Mouse (Mus musculus): ENCODE results near the gene Slc7a11. TPM values are rescaled to one million over a fixed set of nuclear protein-coding genes. Genes with fewer than 3 reads are reported as not detected.

Gene Slc7a11
- polyA plus RNA-seq (2011; ENCODE audit: insufficient read depth, insufficient read length, low replicate concordance, missing spikeins) = 1.1 and 1.4 TPM in 2 replicates

GRCm38 (mm10) chr3:50443421-50443916, at the start of gene Slc7a11:
Gene Slc7a11, minus strand, starts transcription at chr3:50443614.
- Histone ChIP-seq H3K4me1 (ENCODE audit: control insufficient read depth, insufficient read depth, low read length) (peaks cover 1% of the 10 kb centered on the region; the same call in 1 of the 2 replicates), H3K4me3 (replicated peaks; ENCODE audit: control insufficient read depth, low read depth, low read length) (peak within 1 kb of the TSS; percentile 59), H3K27ac (ENCODE audit: control insufficient read depth, insufficient read depth, low read depth, low read length, poor library complexity) (peak within 1 kb of the TSS; percentile 90)
- TF ChIP-seq POLR2A (IDR thresholded peaks at IDR 0.05; ENCODE audit: borderline replicate concordance, control insufficient read depth, low read depth, low read length) (0 out of 2 replicates have a peak, but pooled peaks have one; percentile 28), CTCF (IDR thresholded peaks at IDR 0.05; ENCODE audit: control insufficient read depth, insufficient read depth, low read length) (0 out of 2 replicates have a peak, but pooled peaks have one; percentile 3)
- under 1% methylated on average over 11 of the region's 11 CpGs for WGBS

- WGBS = 89% methylated on average over 2 of the region's 2 CpGs
- TF ChIP-seq POLR2A (IDR thresholded peaks at IDR 0.05; ENCODE audit: borderline replicate concordance, control insufficient read depth, low read depth, low read length) (no peak), CTCF (IDR thresholded peaks at IDR 0.05; ENCODE audit: control insufficient read depth, insufficient read depth, low read length) (no peak)
Observed at GRCm38 (mm10) chr3:50491678-50492077, 48.3 kb upstream of the Slc7a11 start.

GRCm38 (mm10) chr3:50484076-50484475, 40.7 kb upstream of the Slc7a11 start:
- H3K4me3 ChIP-seq (replicated peaks; ENCODE audit: control insufficient read depth, low read depth, low read length) = no peak overlapping the region
- WGBS = 75% methylated on average over 1 of the region's 1 CpGs
- no peak overlapping the region for H3K27ac ChIP-seq (ENCODE audit: control insufficient read depth, insufficient read depth, low read depth, low read length, poor library complexity)
- TF ChIP-seq POLR2A (IDR thresholded peaks at IDR 0.05; ENCODE audit: borderline replicate concordance, control insufficient read depth, low read depth, low read length) (no peak), CTCF (IDR thresholded peaks at IDR 0.05; ENCODE audit: control insufficient read depth, insufficient read depth, low read length) (no peak)
- no peaks in the 10 kb centered on the region for H3K4me1 ChIP-seq (ENCODE audit: control insufficient read depth, insufficient read depth, low read length)

More at GRCm38 (mm10) chr3:50491678-50492077, 48.3 kb upstream of the Slc7a11 start:
- Histone ChIP-seq H3K4me1 (ENCODE audit: control insufficient read depth, insufficient read depth, low read length) (no peaks in the 10 kb centered on the region), H3K4me3 (replicated peaks; ENCODE audit: control insufficient read depth, low read depth, low read length) (no peak overlapping the region), H3K27ac (ENCODE audit: control insufficient read depth, insufficient read depth, low read depth, low read length, poor library complexity) (no peak overlapping the region)

GRCm38 (mm10) chr3:50462223-50462622, 18.8 kb upstream of the Slc7a11 start:
- Histone ChIP-seq H3K27ac (ENCODE audit: control insufficient read depth, insufficient read depth, low read depth, low read length, poor library complexity) (no peak overlapping the region), H3K4me1 (ENCODE audit: control insufficient read depth, insufficient read depth, low read length) (no peaks in the 10 kb centered on the region), H3K4me3 (replicated peaks; ENCODE audit: control insufficient read depth, low read depth, low read length) (no peak overlapping the region)
- TF ChIP-seq CTCF (IDR thresholded peaks at IDR 0.05; ENCODE audit: control insufficient read depth, insufficient read depth, low read length) (no peak), POLR2A (IDR thresholded peaks at IDR 0.05; ENCODE audit: borderline replicate concordance, control insufficient read depth, low read depth, low read length) (no peak)
- WGBS = 80% methylated on average over 2 of the region's 2 CpGs

- Histone ChIP-seq H3K4me3 (replicated peaks; ENCODE audit: control insufficient read depth, low read depth, low read length) (no peak overlapping the region), H3K4me1 (ENCODE audit: control insufficient read depth, insufficient read depth, low read length) (no peaks in the 10 kb centered on the region), H3K27ac (ENCODE audit: control insufficient read depth, insufficient read depth, low read depth, low read length, poor library complexity) (no peak overlapping the region)
- whole genome bisulfite sequencing = 78% methylated on average over 5 of the region's 5 CpGs
- TF ChIP-seq CTCF (IDR thresholded peaks at IDR 0.05; ENCODE audit: control insufficient read depth, insufficient read depth, low read length) = no peak
- no peak for TF ChIP-seq POLR2A (IDR thresholded peaks at IDR 0.05; ENCODE audit: borderline replicate concordance, control insufficient read depth, low read depth, low read length)
Observed at GRCm38 (mm10) chr3:50457136-50457535, 13.7 kb upstream of the Slc7a11 start.

- 84% methylated on average over 4 of the region's 4 CpGs for WGBS
- H3K4me1 ChIP-seq (ENCODE audit: control insufficient read depth, insufficient read depth, low read length) = no peaks in the 10 kb centered on the region
- no peak for TF ChIP-seq POLR2A (IDR thresholded peaks at IDR 0.05; ENCODE audit: borderline replicate concordance, control insufficient read depth, low read depth, low read length)
- TF ChIP-seq CTCF (IDR thresholded peaks at IDR 0.05; ENCODE audit: control insufficient read depth, insufficient read depth, low read length) = no peak
- no peak overlapping the region for H3K4me3 ChIP-seq (replicated peaks; ENCODE audit: control insufficient read depth, low read depth, low read length)
- no peak overlapping the region for H3K27ac ChIP-seq (ENCODE audit: control insufficient read depth, insufficient read depth, low read depth, low read length, poor library complexity)
Observed at GRCm38 (mm10) chr3:50456564-50456963, 13.2 kb upstream of the Slc7a11 start.

GRCm38 (mm10) chr3:50456023-50456422, 12.6 kb upstream of the Slc7a11 start:
- 67% methylated on average over 1 of the region's 1 CpGs for WGBS
- Histone ChIP-seq H3K4me3 (replicated peaks; ENCODE audit: control insufficient read depth, low read depth, low read length) (no peak overlapping the region), H3K27ac (ENCODE audit: control insufficient read depth, insufficient read depth, low read depth, low read length, poor library complexity) (no peak overlapping the region), H3K4me1 (ENCODE audit: control insufficient read depth, insufficient read depth, low read length) (no peaks in the 10 kb centered on the region)
- no peak for TF ChIP-seq CTCF (IDR thresholded peaks at IDR 0.05; ENCODE audit: control insufficient read depth, insufficient read depth, low read length)
- no peak for TF ChIP-seq POLR2A (IDR thresholded peaks at IDR 0.05; ENCODE audit: borderline replicate concordance, control insufficient read depth, low read depth, low read length)

GRCm38 (mm10) chr3:50445050-50445775, 1.8 kb upstream of the Slc7a11 start:
- 56% methylated on average over 10 of the region's 10 CpGs for WGBS

More at GRCm38 (mm10) chr3:50445050-50445775, 1.8 kb upstream of the Slc7a11 start:
- TF ChIP-seq CTCF (IDR thresholded peaks at IDR 0.05; ENCODE audit: control insufficient read depth, insufficient read depth, low read length) = no peak
- no peak for TF ChIP-seq POLR2A (IDR thresholded peaks at IDR 0.05; ENCODE audit: borderline replicate concordance, control insufficient read depth, low read depth, low read length)
- H3K27ac ChIP-seq (ENCODE audit: control insufficient read depth, insufficient read depth, low read depth, low read length, poor library complexity) = no peak overlapping the region
- no peaks in the 10 kb centered on the region for H3K4me1 ChIP-seq (ENCODE audit: control insufficient read depth, insufficient read depth, low read length)
- H3K4me3 ChIP-seq (replicated peaks; ENCODE audit: control insufficient read depth, low read depth, low read length) = no peak overlapping the region

All from bone marrow, adult 2 months (tissue).